Mouse (Mus musculus) thymus, adult 2 months (tissue): Measurements from ENCODE around the gene 1500009L16Rik.

Experiments used
- CTCF ChIP-seq: fragments of 200-500 bp; IDR thresholded peaks from 2 replicates; pipeline ENCODE4 v1.5.1; 2012; ENCODE audit warnings: mild to moderate bottlenecking, control low read depth, low read length, moderate library complexity, borderline replicate concordance; ENCODE audit not compliant: control insufficient read depth, poor library complexity, insufficient read depth; ENCODE audit errors: extremely low read depth
- POLR2A ChIP-seq: fragments of 200-500 bp; IDR thresholded peaks from 2 replicates; pipeline ENCODE4 v1.6.1; 2012; ENCODE audit warnings: mild to moderate bottlenecking, low read length, control low read depth, moderate library complexity; ENCODE audit not compliant: control insufficient read depth, poor library complexity, insufficient read depth; ENCODE audit errors: extremely low read depth

GRCm38 (mm10) chr10:83729076-83729475 is 6.4 kb downstream of the 1500009L16Rik start:
- no peak for TF ChIP-seq POLR2A
- TF ChIP-seq CTCF: no peak
